Mouse (Mus musculus) stomach, postnatal 0 days (tissue): ENCODE results near the gene Wdr70.
A peak's percentile ranks its signal among the peaks of the same experiment; 100 is the strongest.

ENCODE experiments used
- CTCF ChIP-seq: IDR thresholded peaks from 2 replicates; pipeline ENCODE4 v1.5.1; 2016; ENCODE audit warnings: antibody characterized with exemption, low read depth, mild to moderate bottlenecking, moderate library complexity
- EP300 ChIP-seq: optimal IDR thresholded peaks from 2 replicates; pipeline ENCODE3; 2016; ENCODE audit warnings: antibody characterized with exemption

GRCm38 (mm10) chr15:7925382-7925781, 173.6 kb downstream of the Wdr70 start:
- peak; percentile 67 for TF ChIP-seq CTCF
- TF ChIP-seq EP300, result no peak
